In genomic region chr13:39649457-39649856, GRCm38 (mm10) we compare ENCODE assay signal across 11 mouse cellular contexts.
DNase-seq lines count a peak whose midpoint lies in the region; ATAC-seq and TF ChIP-seq lines count a peak whose summit lies in the region.
"Had no signal": no experiment of that assay in that cellular context is flagged by ENCODE, and none has a peak within 500 bp of the region (broad histone marks: within the 10 kb centered on the region; RNA-seq: fewer than 3 reads in every experiment).

No protein-coding gene starts in this region.

- no peak overlapping the region for H3K27ac ChIP-seq in hindbrain, embryonic 10.5 days
- H3K27ac ChIP-seq in hindbrain, embryonic 13.5 days, result no peak overlapping the region
- H3K27ac ChIP-seq in hindbrain, postnatal 0 days, result no peak overlapping the region; the same call in 1 of the 2 replicates

- H3K4me2 ChIP-seq in hindbrain, embryonic 13.5 days, result no peak overlapping the region
- peak overlapping the region; percentile 7; the same call in 1 of the 2 replicates for H3K4me2 ChIP-seq in hindbrain, postnatal 0 days (ENCODE audit: low read depth, low read length)

- no peaks in the 10 kb centered on the region for H3K4me1 ChIP-seq in hindbrain, embryonic 10.5 days (replicated peaks)
- H3K4me1 ChIP-seq in hindbrain, embryonic 13.5 days (replicated peaks), result 0 out of 2 replicates have a peak, but pooled peaks cover 4% of the 10 kb centered on the region
- no peaks in the 10 kb centered on the region; the same call in 1 of the 2 replicates for H3K4me1 ChIP-seq in hindbrain, postnatal 0 days (ENCODE audit: insufficient read depth, low read length)

- WGBS in hindbrain, embryonic 10.5 days, result 51% methylated on average over 12 of the region's 12 CpGs
- WGBS in hindbrain, embryonic 13.5 days, result 40% methylated on average over 12 of the region's 12 CpGs
- 31% methylated on average over 12 of the region's 12 CpGs for WGBS in hindbrain, postnatal 0 days

- no peak overlapping the region for H3K9ac ChIP-seq in hindbrain, embryonic 13.5 days
- no peak overlapping the region for H3K9ac ChIP-seq in hindbrain, postnatal 0 days (replicated peaks; ENCODE audit: low read length)
- H3K9ac ChIP-seq: liver, postnatal 0 days had no signal

- no peak overlapping the region for H3K4me3 ChIP-seq in hindbrain, embryonic 10.5 days
- no peak overlapping the region for H3K4me3 ChIP-seq in hindbrain, embryonic 13.5 days
- H3K4me3 ChIP-seq in hindbrain, postnatal 0 days (ENCODE audit: low read length), result no peak overlapping the region

- peak; percentile 5 for DNase-seq in hindbrain, embryonic 10.5 days (ENCODE audit: low spot score)
- DNase-seq in right cerebral cortex, postnatal 4 days, result peak; percentile 4
- no peak for DNase-seq in right cerebral cortex, postnatal 10 days (ENCODE audit: low spot score in 2 of 2)
- peak; percentile 65 for DNase-seq in hindbrain, postnatal 0 days (ENCODE audit: low spot score)
- DNase-seq in MN1 (ENCODE audit: low spot score), result no peak
- no peak for DNase-seq in urinary bladder, postnatal 4 days (ENCODE audit: low spot score in 2 of 2)
- no peak for DNase-seq in heart, adult 8-10 months (ENCODE audit: low spot score)
- DNase-seq: kidney, postnatal 10 days; liver, postnatal 0 days had no signal

- H3K36me3 ChIP-seq in hindbrain, embryonic 10.5 days, result no peaks in the 10 kb centered on the region
- H3K36me3 ChIP-seq in hindbrain, embryonic 13.5 days, result no peaks in the 10 kb centered on the region
- H3K36me3 ChIP-seq in hindbrain, postnatal 0 days (ENCODE audit: insufficient read depth, low read length), result no peaks in the 10 kb centered on the region

- TF ChIP-seq CTCF in hindbrain, postnatal 0 days (IDR thresholded peaks at IDR 0.05; ENCODE audit: low read depth), result no peak

- peaks cover 46% of the 10 kb centered on the region for H3K27me3 ChIP-seq in hindbrain, embryonic 10.5 days (ENCODE audit: insufficient read depth, poor library complexity, severe bottlenecking)
- peaks cover 28% of the 10 kb centered on the region for H3K27me3 ChIP-seq in hindbrain, embryonic 13.5 days
- H3K27me3 ChIP-seq in hindbrain, postnatal 0 days (ENCODE audit: insufficient read depth, low read length), result peaks cover 10% of the 10 kb centered on the region; the same call in 1 of the 2 replicates

- ATAC-seq in hindbrain, embryonic 13.5 days (ENCODE audit: low FRiP score), result no peak; the same call in 1 of the 2 replicates
- peak; percentile 66 for ATAC-seq in hindbrain, postnatal 0 days
- ATAC-seq: liver, postnatal 0 days; Patski had no signal

- H3K9me3 ChIP-seq in hindbrain, embryonic 10.5 days, result no peaks in the 10 kb centered on the region
- no peaks in the 10 kb centered on the region for H3K9me3 ChIP-seq in hindbrain, embryonic 13.5 days
- no peaks in the 10 kb centered on the region for H3K9me3 ChIP-seq in hindbrain, postnatal 0 days (ENCODE audit: low read length)

Comparison
In these comparisons a context has a peak if more than half of its experiments do, and no peak if none do; other contexts are left out.
1. DNase-seq: peak in hindbrain, embryonic 10.5 days (single experiment), right cerebral cortex, postnatal 4 days (single experiment) and hindbrain, postnatal 0 days (single experiment); none in right cerebral cortex, postnatal 10 days (0 of 2), MN1 (single experiment), urinary bladder, postnatal 4 days (0 of 2) and heart, adult 8-10 months (single experiment).